Mouse (Mus musculus): ENCODE data around the gene Nrgn.

- TF ChIP-seq POLR2A (IDR thresholded peaks at IDR 0.05; ENCODE audit: borderline replicate concordance, insufficient read depth, low read length), result no peak
- TF ChIP-seq CTCF (IDR thresholded peaks at IDR 0.05; ENCODE audit: borderline replicate concordance, insufficient read depth, low read depth, low read length), result no peak
These were observed 16.0 kb upstream of the Nrgn start for GRCm38 (mm10) chr9:37568605-37569214.

Data from cerebellum, adult 2 months (tissue).